Mouse (Mus musculus) embryonic facial prominence, embryonic 13.5 days (tissue): ENCODE data around the gene H3f3b. TPM values are rescaled to one million over a fixed set of nuclear protein-coding genes. Genes with fewer than 3 reads are reported as not detected.

Experiments
- ATAC-seq: fragments of 200-750 bp; cut with Nextera tagmentation; 2 replicates; pipeline ENCODE4 v1.8.0; 2017; ENCODE audit warnings: low read depth; ENCODE audit not compliant: insufficient number of reproducible peaks, insufficient read depth, low FRiP score, low TSS enrichment
- H3K27ac ChIP-seq: fragments of 300-500 bp; sonication (generic); 2 replicates; pipeline ENCODE4 v1.5.1; 2015; ENCODE audit warnings: moderate library complexity, mild to moderate bottlenecking, inconsistent platforms
- H3K27me3 ChIP-seq: fragments of 300-500 bp; sonication (generic); 2 replicates; pipeline ENCODE4 v1.6.1; 2015; ENCODE audit warnings: mild to moderate bottlenecking, inconsistent platforms
- H3K36me3 ChIP-seq: fragments of 300-500 bp; sonication (generic); 2 replicates; pipeline ENCODE4 v1.6.1; 2015; ENCODE audit warnings: mild to moderate bottlenecking, inconsistent platforms
- H3K4me1 ChIP-seq: fragments of 300-500 bp; sonication (generic); 2 replicates; pipeline ENCODE4 v1.6.1; 2015; ENCODE audit warnings: inconsistent platforms
- H3K4me2 ChIP-seq: fragments of 300-500 bp; sonication (generic); 2 replicates; pipeline ENCODE4 v1.6.1; 2015; ENCODE audit warnings: moderate library complexity, mild to moderate bottlenecking, inconsistent platforms
- H3K4me3 ChIP-seq: fragments of 300-500 bp; sonication (generic); 2 replicates; pipeline ENCODE4 v1.5.1; 2015; ENCODE audit warnings: mild to moderate bottlenecking, inconsistent platforms
- H3K9ac ChIP-seq: fragments of 300-500 bp; sonication (generic); 2 replicates; pipeline ENCODE4 v1.6.1; 2015; ENCODE audit warnings: mild to moderate bottlenecking, inconsistent platforms
- H3K9me3 ChIP-seq: fragments of 300-500 bp; sonication (generic); 2 replicates; pipeline ENCODE4 v1.6.1; 2016; ENCODE audit warnings: inconsistent platforms
- WGBS: fragments of 180-500 bp; shearing (Covaris S2); methylation state at CpG from one replicate; pipeline ENCODE4 v1.1.7; 2015; ENCODE audit warnings: mixed read lengths; 5-methylcytosine and 5-hydroxymethylcytosine counted together
- polyA plus RNA-seq: library from polyadenylated mRNA; unstranded; fragments of >200 nt; fragmentation: Nextera tagmentation; extraction: Ambion mirVana; gene quantifications from 2 replicates; pipeline ENCODE4 v1.2.1, GENCODE M21; 2015

H3f3b gene
- 2,264 and 2,363 TPM in 2 replicates for polyA plus RNA-seq

GRCm38 (mm10) chr11:116027756-116028155, at the start of gene H3f3b:
TSS of gene H3f3b (minus strand) at chr11:116027962.
- H3K36me3 ChIP-seq, result 0 out of 2 replicates have a peak, but pooled peaks cover 3% of the 10 kb centered on the region
- no peak for ATAC-seq
- no peak within 1 kb of the TSS for H3K4me2 ChIP-seq
- WGBS, result 76% methylated on average over 4 of the region's 4 CpGs
- H3K27me3 ChIP-seq, result no peaks in the 10 kb centered on the region
- H3K27ac ChIP-seq, result no peak within 1 kb of the TSS
- H3K9me3 ChIP-seq, result no peaks in the 10 kb centered on the region
- H3K9ac ChIP-seq, result no peak within 1 kb of the TSS
- H3K4me1 ChIP-seq, result peaks cover 17% of the 10 kb centered on the region
- no peak within 1 kb of the TSS for H3K4me3 ChIP-seq

- Histone ChIP-seq H3K27ac (no peak overlapping the region), H3K36me3 (peaks cover 33% of the 10 kb centered on the region), H3K9me3 (no peaks in the 10 kb centered on the region), H3K4me1 (peaks cover 20% of the 10 kb centered on the region), H3K4me3 (no peak overlapping the region), H3K27me3 (no peaks in the 10 kb centered on the region), H3K9ac (no peak overlapping the region), H3K4me2 (no peak overlapping the region; the same call in 1 of the 2 replicates)
- no peak for ATAC-seq
- 85% methylated on average over 7 of the region's 7 CpGs for WGBS
These were observed 49.1 kb upstream of the H3f3b start for GRCm38 (mm10) chr11:116076836-116077235.

- Histone ChIP-seq H3K27me3 (no peaks in the 10 kb centered on the region), H3K9me3 (no peaks in the 10 kb centered on the region), H3K4me2 (no peak overlapping the region), H3K36me3 (peaks cover 27% of the 10 kb centered on the region), H3K4me3 (no peak overlapping the region), H3K9ac (no peak overlapping the region), H3K4me1 (peaks cover 20% of the 10 kb centered on the region), H3K27ac (no peak overlapping the region)
- 60% methylated on average over 7 of the region's 7 CpGs for WGBS
- ATAC-seq, result 0 out of 2 replicates have a peak, but pooled peaks have one; percentile 29
These were observed 48.4 kb upstream of the H3f3b start for GRCm38 (mm10) chr11:116076266-116076540.

DNA sequence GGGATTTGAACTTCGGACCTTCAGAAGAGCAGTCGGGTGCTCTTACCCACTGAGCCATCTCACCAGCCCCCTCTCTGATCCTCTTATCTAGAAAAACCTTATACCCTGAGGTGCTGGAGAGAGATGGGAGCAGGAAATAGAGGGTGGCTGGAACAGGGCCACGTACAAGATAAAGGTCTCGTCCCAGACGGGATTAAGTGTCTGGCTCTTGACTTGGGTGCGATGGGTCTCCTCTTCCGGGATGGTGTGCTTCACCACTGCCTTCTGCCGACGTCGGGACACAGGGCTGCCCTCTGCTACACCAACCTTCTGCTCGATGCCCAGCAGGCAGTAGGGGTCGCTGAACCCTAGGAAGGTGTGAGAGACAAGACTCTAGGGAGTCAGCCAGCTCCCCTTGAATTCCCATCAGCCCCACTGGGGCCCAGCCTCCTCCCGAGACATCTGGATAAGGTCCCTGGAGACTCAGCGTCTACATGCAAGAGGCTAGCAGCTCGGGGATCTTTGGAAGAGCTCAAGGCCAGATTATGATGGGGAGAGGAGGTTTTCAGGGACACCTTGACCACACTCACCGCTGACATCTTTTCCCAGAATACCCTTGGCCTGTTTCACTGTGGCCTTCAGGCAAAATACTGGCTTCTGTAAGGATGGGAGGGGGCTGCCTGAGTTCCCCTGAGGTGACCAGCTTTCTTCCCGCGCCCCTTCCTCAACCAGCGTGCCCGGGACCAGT, 47.9 kb upstream of the H3f3b start:
- Histone ChIP-seq H3K4me2 (no peak overlapping the region), H3K4me3 (no peak overlapping the region), H3K4me1 (peaks cover 20% of the 10 kb centered on the region), H3K9me3 (no peaks in the 10 kb centered on the region), H3K36me3 (peaks cover 22% of the 10 kb centered on the region), H3K27ac (no peak overlapping the region), H3K27me3 (no peaks in the 10 kb centered on the region), H3K9ac (no peak overlapping the region)
- no peak for ATAC-seq
- WGBS, result 60% methylated on average over 20 of the region's 20 CpGs

DNA sequence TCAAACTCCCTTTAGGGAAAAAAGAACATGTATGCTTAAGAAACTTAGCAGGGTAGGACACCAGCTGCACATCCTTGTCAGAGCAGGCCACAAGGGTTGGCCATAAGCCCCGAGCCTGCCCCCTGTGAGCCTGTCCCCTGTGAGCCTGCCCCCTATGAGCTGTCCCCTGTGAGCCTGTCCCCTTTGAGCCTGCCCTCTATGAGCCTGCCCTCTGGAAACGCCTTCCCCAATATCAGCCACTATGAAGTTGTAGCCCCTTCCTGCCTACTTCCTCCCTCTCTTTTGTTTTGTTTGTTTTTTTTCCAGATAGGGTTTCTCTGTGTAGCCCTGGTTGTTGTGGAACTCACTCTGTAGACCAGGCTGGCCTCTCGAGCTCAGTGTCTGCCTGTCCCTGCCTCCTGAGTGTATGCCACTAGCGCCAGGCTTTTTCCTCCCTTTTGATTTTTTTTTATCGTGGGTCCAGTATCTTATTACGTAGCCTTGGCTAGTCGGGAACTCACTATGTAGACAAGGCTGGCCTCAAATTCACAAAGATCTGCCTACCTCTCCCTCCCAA, 46.8 kb upstream of the H3f3b start:
- H3K4me2 ChIP-seq, result no peak overlapping the region
- H3K9me3 ChIP-seq, result no peaks in the 10 kb centered on the region
- H3K27ac ChIP-seq, result no peak overlapping the region
- H3K36me3 ChIP-seq, result peaks cover 10% of the 10 kb centered on the region
- H3K4me1 ChIP-seq, result peaks cover 20% of the 10 kb centered on the region
- 47% methylated on average over 7 of the region's 7 CpGs for WGBS
- no peak overlapping the region for H3K9ac ChIP-seq
- H3K4me3 ChIP-seq, result no peak overlapping the region
- H3K27me3 ChIP-seq, result no peaks in the 10 kb centered on the region
- no peak for ATAC-seq

GRCm38 (mm10) chr11:116072608-116073007, 44.8 kb upstream of the H3f3b start:
- H3K4me2 ChIP-seq, result no peak overlapping the region
- no peak overlapping the region for H3K4me3 ChIP-seq
- WGBS, result 79% methylated on average over 3 of the region's 3 CpGs
- no peak overlapping the region for H3K27ac ChIP-seq
- peaks cover 6% of the 10 kb centered on the region for H3K4me1 ChIP-seq
- no peaks in the 10 kb centered on the region for H3K9me3 ChIP-seq
- H3K9ac ChIP-seq, result no peak overlapping the region
- no peaks in the 10 kb centered on the region for H3K27me3 ChIP-seq
- no peak for ATAC-seq
- H3K36me3 ChIP-seq, result no peaks in the 10 kb centered on the region

DNA sequence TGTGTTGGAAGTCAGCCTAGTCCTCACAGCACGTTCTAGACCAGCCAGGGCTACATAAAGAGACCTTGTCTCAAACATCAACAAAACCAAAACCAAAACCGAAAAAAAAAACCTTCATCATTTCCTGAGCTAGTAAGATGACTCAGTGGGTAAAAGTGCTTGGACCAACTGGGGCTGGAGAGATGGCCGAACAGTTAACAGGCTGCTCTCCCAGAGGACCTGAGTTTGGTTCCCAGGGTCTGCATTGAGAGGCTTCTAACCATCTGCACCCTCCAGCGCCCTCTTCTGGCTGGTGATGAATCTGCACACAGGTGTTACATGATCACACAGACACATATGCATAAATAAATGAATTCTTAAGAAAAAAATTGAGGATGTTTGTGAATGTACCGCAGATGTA, 43.7 kb upstream of the H3f3b start:
- 61% methylated on average over 5 of the region's 5 CpGs for WGBS
- no peak overlapping the region for H3K4me2 ChIP-seq
- no peak for ATAC-seq
- no peaks in the 10 kb centered on the region for H3K36me3 ChIP-seq
- H3K4me3 ChIP-seq, result no peak overlapping the region
- H3K9ac ChIP-seq, result no peak overlapping the region
- H3K9me3 ChIP-seq, result no peaks in the 10 kb centered on the region
- no peaks in the 10 kb centered on the region for H3K27me3 ChIP-seq
- H3K27ac ChIP-seq, result no peak overlapping the region
- H3K4me1 ChIP-seq, result 0 out of 2 replicates have a peak, but pooled peaks cover 8% of the 10 kb centered on the region

DNA sequence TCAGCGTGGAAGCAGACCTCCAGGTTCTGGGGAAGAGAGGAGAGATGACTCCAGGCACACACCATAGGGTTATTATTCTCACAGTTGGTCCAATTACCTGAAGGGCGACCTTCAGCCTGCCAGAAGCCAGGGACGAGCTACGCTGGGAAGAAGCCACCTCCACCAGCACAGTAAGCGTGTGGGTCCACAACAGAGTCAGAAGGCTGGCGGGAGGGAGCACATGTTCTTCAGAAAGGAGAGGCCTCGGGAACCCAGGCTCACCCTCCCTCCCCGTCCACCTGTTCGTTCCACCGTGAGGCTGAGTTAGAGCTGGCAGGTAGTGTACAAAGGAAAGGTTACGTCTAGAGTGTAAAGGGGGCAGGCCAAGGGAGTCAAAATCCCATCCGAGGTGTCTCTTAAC, 37.6 kb upstream of the H3f3b start:
- H3K36me3 ChIP-seq, result peaks cover 22% of the 10 kb centered on the region
- 0 out of 2 replicates have a peak, but pooled peaks cover 3% of the 10 kb centered on the region for H3K4me1 ChIP-seq
- H3K27me3 ChIP-seq, result no peaks in the 10 kb centered on the region
- no peak for ATAC-seq
- H3K9me3 ChIP-seq, result no peaks in the 10 kb centered on the region
- H3K4me2 ChIP-seq, result no peak overlapping the region
- WGBS, result 90% methylated on average over 12 of the region's 12 CpGs
- H3K4me3 ChIP-seq, result no peak overlapping the region
- no peak overlapping the region for H3K27ac ChIP-seq
- H3K9ac ChIP-seq, result no peak overlapping the region

DNA sequence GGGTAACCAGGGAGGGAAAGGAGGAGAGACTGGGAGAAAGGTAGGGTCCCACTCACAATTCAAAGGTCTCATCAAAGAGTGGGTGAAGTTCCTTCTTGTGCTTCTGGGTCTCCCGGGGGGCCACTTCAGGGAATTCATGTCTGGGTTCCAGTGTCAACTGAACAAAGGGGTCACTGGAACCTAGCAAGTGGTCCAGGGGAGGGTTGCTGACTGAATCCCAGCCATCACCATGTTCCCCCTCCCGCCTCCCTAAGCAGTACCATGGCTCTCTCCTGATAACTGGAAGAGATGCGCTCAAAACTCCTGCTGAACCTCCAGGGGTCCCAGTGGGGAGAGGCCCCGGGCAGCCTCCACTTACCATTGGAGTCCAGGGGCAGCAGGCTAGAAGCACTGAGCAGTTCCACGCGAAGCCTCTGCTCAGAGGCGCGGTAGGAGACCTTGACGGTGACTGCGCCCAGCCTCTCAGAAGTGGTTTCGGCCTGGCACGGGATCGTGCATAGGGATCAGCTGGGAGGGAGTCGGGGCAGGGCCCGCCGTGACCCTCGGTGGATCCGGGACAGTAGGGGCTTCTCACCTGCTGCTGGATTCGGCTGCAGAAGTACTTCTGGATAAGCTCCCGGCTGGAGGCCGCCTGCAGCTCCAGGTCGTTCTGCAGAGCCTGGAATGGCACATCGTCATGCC, 36.6 kb upstream of the H3f3b start:
- H3K4me2 ChIP-seq, result no peak overlapping the region
- WGBS, result 67% methylated on average over 23 of the region's 23 CpGs
- no peak overlapping the region for H3K27ac ChIP-seq
- H3K36me3 ChIP-seq, result peaks cover 33% of the 10 kb centered on the region
- H3K4me3 ChIP-seq, result no peak overlapping the region
- ATAC-seq, result no peak
- H3K9ac ChIP-seq, result 0 out of 2 replicates have a peak overlapping the region, but pooled peaks have one; percentile 49
- H3K9me3 ChIP-seq, result no peaks in the 10 kb centered on the region
- no peaks in the 10 kb centered on the region for H3K27me3 ChIP-seq
- H3K4me1 ChIP-seq, result 0 out of 2 replicates have a peak, but pooled peaks cover 3% of the 10 kb centered on the region

DNA sequence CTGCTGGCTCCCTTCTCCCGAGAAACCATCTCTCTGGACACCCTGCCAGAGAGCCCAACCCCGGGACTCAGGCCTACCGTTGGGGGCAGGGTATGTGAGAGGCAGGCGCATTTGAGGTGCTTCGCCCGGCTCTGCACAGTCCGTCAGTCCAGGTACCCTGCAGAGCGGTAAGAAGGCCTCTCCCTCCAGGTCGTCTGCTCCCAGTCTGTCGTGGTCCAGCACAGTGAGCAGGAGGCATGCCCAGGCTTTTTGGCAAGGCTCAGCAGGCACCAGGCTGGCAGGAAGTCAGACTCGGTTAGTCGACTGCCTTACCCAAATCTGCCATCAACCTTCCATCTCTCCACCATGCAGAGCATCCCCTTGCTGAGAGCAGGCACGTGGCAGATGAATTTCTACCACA, 35.8 kb upstream of the H3f3b start:
- Histone ChIP-seq H3K9me3 (no peaks in the 10 kb centered on the region), H3K36me3 (peaks cover 40% of the 10 kb centered on the region), H3K9ac (peak overlapping the region; percentile 6; the same call in 1 of the 2 replicates), H3K4me3 (no peak overlapping the region), H3K27me3 (no peaks in the 10 kb centered on the region), H3K4me1 (0 out of 2 replicates have a peak, but pooled peaks cover 3% of the 10 kb centered on the region), H3K4me2 (no peak overlapping the region), H3K27ac (peak overlapping the region; percentile 28; the same call in 1 of the 2 replicates)
- ATAC-seq, result no peak
- 74% methylated on average over 13 of the region's 13 CpGs for WGBS

GRCm38 (mm10) chr11:116062521-116062920, 34.8 kb upstream of the H3f3b start:
- Histone ChIP-seq H3K4me1 (0 out of 2 replicates have a peak, but pooled peaks cover 3% of the 10 kb centered on the region), H3K27ac (no peak overlapping the region), H3K4me2 (no peak overlapping the region), H3K27me3 (no peaks in the 10 kb centered on the region), H3K36me3 (peaks cover 51% of the 10 kb centered on the region), H3K9me3 (no peaks in the 10 kb centered on the region), H3K9ac (no peak overlapping the region), H3K4me3 (no peak overlapping the region)
- 71% methylated on average over 8 of the region's 8 CpGs for WGBS
- ATAC-seq, result no peak
